ENCODE assay signal across 13 mouse cellular contexts in the genomic region with DNA sequence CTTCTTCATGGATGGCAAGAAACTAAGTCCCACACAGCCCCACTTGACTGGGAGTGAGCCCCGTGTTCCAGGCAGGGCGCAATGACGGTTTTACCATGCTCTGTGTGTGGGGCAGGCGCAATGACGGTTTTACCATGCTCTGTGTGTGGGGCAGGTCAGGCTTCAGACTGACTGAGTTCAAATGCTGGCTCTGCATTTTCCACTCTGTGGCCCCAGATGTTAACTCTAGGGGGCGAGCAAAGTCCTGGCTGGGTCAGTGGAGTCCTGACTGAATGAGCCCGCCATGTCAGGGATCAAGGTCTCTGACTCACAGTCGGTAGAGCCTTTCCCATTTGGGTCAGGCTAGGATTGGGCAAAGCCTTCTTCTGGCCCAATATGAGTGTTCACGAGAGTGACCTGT. TPM values are rescaled to one million over a fixed set of nuclear protein-coding genes. Genes with fewer than 3 reads are reported as not detected.
DNase-seq lines count a peak whose midpoint lies in the region; ATAC-seq and TF ChIP-seq lines count a peak whose summit lies in the region.
"Had no signal": no experiment of that assay in that cellular context is flagged by ENCODE, and none has a peak within 500 bp of the region (broad histone marks: within the 10 kb centered on the region; RNA-seq: fewer than 3 reads in every experiment).

No protein-coding gene starts in this region.

- peak; percentile 58 for TF ChIP-seq CTCF in heart, adult 2 months (IDR thresholded peaks at IDR 0.05)
- 0 out of 2 replicates have a peak, but pooled peaks have one; percentile 15 for TF ChIP-seq CTCF in lung, embryonic 14.5 days (IDR thresholded peaks at IDR 0.05; ENCODE audit: low read depth)

- peaks cover 12% of the 10 kb centered on the region for H3K36me3 ChIP-seq in heart, adult 2 months (ENCODE audit: control insufficient read depth, insufficient read depth, low read length)
- H3K36me3 ChIP-seq in heart, embryonic 12.5 days, result peaks cover 29% of the 10 kb centered on the region; the same call in 1 of the 2 replicates
- no peaks in the 10 kb centered on the region for H3K36me3 ChIP-seq in lung, embryonic 14.5 days (ENCODE audit: insufficient read depth)
- no peaks in the 10 kb centered on the region for H3K36me3 ChIP-seq in ES-E14 (ENCODE audit: control insufficient read depth, insufficient read depth, low read length, poor library complexity, severe bottlenecking)
- H3K36me3 ChIP-seq in forebrain, embryonic 11.5 days (ENCODE audit: control insufficient read depth, insufficient read depth, low read length), result no peaks in the 10 kb centered on the region
- H3K36me3 ChIP-seq: limb, embryonic 10.5 days; midbrain, embryonic 15.5 days had no signal

- no peaks in the 10 kb centered on the region for H3K27me3 ChIP-seq in heart, adult 2 months (ENCODE audit: control insufficient read depth, insufficient read depth, low read length)
- H3K27me3 ChIP-seq in heart, embryonic 12.5 days (replicated peaks), result no peaks in the 10 kb centered on the region
- H3K27me3 ChIP-seq in lung, embryonic 14.5 days (ENCODE audit: insufficient read depth, low read length), result no peaks in the 10 kb centered on the region
- H3K27me3 ChIP-seq in forebrain, embryonic 11.5 days (ENCODE audit: control insufficient read depth, insufficient read depth, low read length), result no peaks in the 10 kb centered on the region
- H3K27me3 ChIP-seq: midbrain, embryonic 15.5 days had no signal

- TF ChIP-seq EP300 in heart, adult 2 months (IDR thresholded peaks at IDR 0.05; ENCODE audit: insufficient read depth, low read depth, low read length), result no peak

- no peak overlapping the region for H3K4me2 ChIP-seq in heart, embryonic 12.5 days
- no peak overlapping the region for H3K4me2 ChIP-seq in lung, embryonic 14.5 days
- H3K4me2 ChIP-seq in forebrain, embryonic 11.5 days (ENCODE audit: low read depth, low read length, severe bottlenecking), result no peak overlapping the region
- H3K4me2 ChIP-seq: midbrain, embryonic 15.5 days had no signal

- DNase-seq in heart, adult 2 months, result no peak
- DNase-seq in lung, embryonic 14.5 days, result no peak
- DNase-seq in lung, postnatal 25 days (ENCODE audit: low spot score), result no peak
- no peak for DNase-seq in ES-E14 (ENCODE audit: low read depth, low spot score)
- no peak for DNase-seq in forebrain, embryonic 11.5 days (ENCODE audit: low spot score)
- no peak for DNase-seq in frontal cortex, postnatal 14 days (ENCODE audit: low spot score in 2 of 2)
- DNase-seq: cerebellum, adult 9-11 months; kidney, adult 2 months; lung, postnatal 10 days had no signal

- peaks cover 5% of the 10 kb centered on the region for H3K79me2 ChIP-seq in heart, adult 2 months (replicated peaks; ENCODE audit: control insufficient read depth, insufficient read depth, low read length)

- in situ Hi-C loops in ES-E14 (cut with MboI; ENCODE audit: low sequenced_read_pairs in 2 of 2, unreplicated experiment in 2 of 2), result no loop called here

- intact Hi-C loops in heart, adult 2 months (cut with DNase I), result no loop called here

- H3K4me1 ChIP-seq in heart, adult 2 months (ENCODE audit: control insufficient read depth, insufficient read depth, low read length), result peaks cover 37% of the 10 kb centered on the region
- H3K4me1 ChIP-seq in heart, embryonic 12.5 days (replicated peaks), result peaks cover 93% of the 10 kb centered on the region
- no peaks in the 10 kb centered on the region; the same call in 1 of the 2 replicates for H3K4me1 ChIP-seq in lung, embryonic 14.5 days (ENCODE audit: insufficient read depth)
- H3K4me1 ChIP-seq in ES-E14 (ENCODE audit: control insufficient read depth in 2 of 2, insufficient read depth in 2 of 2, low read length in 2 of 2, poor library complexity in 1 of 2), result no peaks in the 10 kb centered on the region; a peak in 1 of 4 replicates
- H3K4me1 ChIP-seq in forebrain, embryonic 11.5 days (replicated peaks; ENCODE audit: control insufficient read depth, insufficient read depth, low read length), result no peaks in the 10 kb centered on the region
- H3K4me1 ChIP-seq: midbrain, embryonic 15.5 days had no signal

- no peak overlapping the region for H3K4me3 ChIP-seq in heart, adult 2 months
- H3K4me3 ChIP-seq in heart, embryonic 12.5 days, result no peak overlapping the region
- H3K4me3 ChIP-seq in lung, embryonic 14.5 days (ENCODE audit: low read depth, low read length), result no peak overlapping the region
- H3K4me3 ChIP-seq in ES-E14 (ENCODE audit: insufficient read depth in 1 of 2, low read depth in 1 of 2, low read length in 2 of 2, poor library complexity in 1 of 2, severe bottlenecking in 1 of 2), result no peak overlapping the region
- no peak overlapping the region for H3K4me3 ChIP-seq in forebrain, embryonic 11.5 days (ENCODE audit: low read depth, low read length)
- H3K4me3 ChIP-seq: limb, embryonic 10.5 days; midbrain, embryonic 15.5 days had no signal

- no peak overlapping the region for H3K9ac ChIP-seq in heart, adult 2 months (ENCODE audit: low read depth, low read length)
- H3K9ac ChIP-seq in heart, embryonic 12.5 days, result no peak overlapping the region
- H3K9ac ChIP-seq in lung, embryonic 14.5 days, result no peak overlapping the region
- no peak overlapping the region for H3K9ac ChIP-seq in ES-E14 (ENCODE audit: insufficient read depth, low read depth, low read length, poor library complexity, severe bottlenecking)
- no peak overlapping the region for H3K9ac ChIP-seq in forebrain, embryonic 11.5 days (ENCODE audit: low read length)
- H3K9ac ChIP-seq: midbrain, embryonic 15.5 days had no signal

- WGBS in heart, adult 2 months, result 51% methylated on average over 9 of the region's 9 CpGs
- 74% methylated on average over 9 of the region's 9 CpGs for WGBS in heart, embryonic 12.5 days
- WGBS in lung, embryonic 14.5 days, result 81% methylated on average over 9 of the region's 9 CpGs
- WGBS in forebrain, embryonic 11.5 days, result 77% methylated on average over 9 of the region's 9 CpGs

- no peaks in the 10 kb centered on the region for H3K9me3 ChIP-seq in heart, embryonic 12.5 days (replicated peaks)
- H3K9me3 ChIP-seq in lung, embryonic 14.5 days (ENCODE audit: low read depth, low read length), result no peaks in the 10 kb centered on the region
- H3K9me3 ChIP-seq in ES-E14 (ENCODE audit: control insufficient read depth, insufficient read depth, low read depth, low read length), result no peaks in the 10 kb centered on the region
- no peaks in the 10 kb centered on the region for H3K9me3 ChIP-seq in forebrain, embryonic 11.5 days (ENCODE audit: control insufficient read depth, low read length)
- H3K9me3 ChIP-seq: limb, embryonic 10.5 days; midbrain, embryonic 15.5 days had no signal

- ATAC-seq in heart, embryonic 12.5 days (ENCODE audit: insufficient number of reproducible peaks, low FRiP score), result no peak
- ATAC-seq in lung, embryonic 14.5 days (ENCODE audit: insufficient read depth), result no peak
- 0 out of 2 replicates have a peak, but pooled peaks have one; percentile 29 for ATAC-seq in megakaryocyte-erythroid progenitor cell, adult 5-6 weeks (replicated peaks; ENCODE audit: low FRiP score, low TSS enrichment, poor library complexity, severe bottlenecking)
- ATAC-seq in forebrain, embryonic 11.5 days (replicated peaks; ENCODE audit: low FRiP score), result no peak
- ATAC-seq: midbrain, embryonic 15.5 days had no signal

- no peak for TF ChIP-seq POLR2A in heart, adult 2 months (IDR thresholded peaks at IDR 0.05; ENCODE audit: insufficient read depth, low read depth, low read length)

- no peak overlapping the region; the same call in 1 of the 2 replicates for H3K27ac ChIP-seq in heart, adult 2 months
- no peak overlapping the region; the same call in 1 of the 2 replicates for H3K27ac ChIP-seq in heart, embryonic 12.5 days (ENCODE audit: poor library complexity, severe bottlenecking)
- no peak overlapping the region for H3K27ac ChIP-seq in lung, embryonic 14.5 days (ENCODE audit: low read depth)
- H3K27ac ChIP-seq in ES-E14 (ENCODE audit: insufficient read depth, low read depth, low read length, poor library complexity, severe bottlenecking), result no peak overlapping the region
- no peak overlapping the region for H3K27ac ChIP-seq in forebrain, embryonic 11.5 days (ENCODE audit: low read depth, low read length)
- H3K27ac ChIP-seq: limb, embryonic 10.5 days; midbrain, embryonic 15.5 days had no signal

TF ChIP-seq in ES-E14, 5 proteins besides CTCF, POLR2A, EP300 and RAD21:
- TF ChIP-seq CHD2 (IDR thresholded peaks at IDR 0.05; ENCODE audit: low read depth, low read length), result no peak
- TF ChIP-seq ZNF384 (IDR thresholded peaks at IDR 0.05; ENCODE audit: low read depth, low read length), result no peak
- peak; percentile 89 for TF ChIP-seq MAFK (IDR thresholded peaks at IDR 0.05; ENCODE audit: insufficient read depth, low read depth, low read length)
- TF ChIP-seq HCFC1 (IDR thresholded peaks at IDR 0.05; ENCODE audit: borderline replicate concordance, insufficient read depth, low read length), result no peak
- no peak for TF ChIP-seq ZC3H11A (IDR thresholded peaks at IDR 0.05; ENCODE audit: borderline replicate concordance, low read depth, low read length)

RNA-seq across cellular contexts. Expression of a gene that starts 37.2 kb away (rescaled TPM):
- total RNA-seq in heart, adult 2 months (2021), result 10 to 100 TPM; 68.7 to 81.5 TPM
- polyA plus RNA-seq in heart, adult 2 months (2012; rRNA removed), result 57.2 and 86.2 TPM in 2 replicates
- 113 and 122 TPM in 2 replicates for polyA plus RNA-seq in heart, embryonic 12.5 days (2016; fragmentation: Nextera tagmentation; extraction: Ambion mirVana)
- polyA plus RNA-seq in lung, embryonic 14.5 days (2014; fragmentation: Nextera tagmentation; extraction: Ambion mirVana), result 22.9 and 25.2 TPM in 2 replicates
- total RNA-seq in ES-E14 (2012; rRNA removed), result 1.5 and 5.4 TPM in 2 replicates
- total RNA-seq in megakaryocyte-erythroid progenitor cell, adult 5-6 weeks (2014; fragmentation: Nextera tagmentation), result 9.9 and 19.4 TPM in 2 replicates
- total RNA-seq in megakaryocyte-erythroid progenitor cell, adult 5-6 weeks (2017), result 11.1 TPM in 2 replicates
- polyA plus RNA-seq in forebrain, embryonic 11.5 days (2014; fragmentation: Nextera tagmentation; extraction: Ambion mirVana), result 6.4 and 7.2 TPM in 2 replicates

RNA-seq across cellular contexts. Expression of a gene that starts 38.0 kb away (rescaled TPM):
- total RNA-seq in heart, adult 2 months (2021), result 10 to 100 TPM; 15.1 to 19.7 TPM
- polyA plus RNA-seq in heart, adult 2 months (2012; rRNA removed), result 18.3 and 25.6 TPM in 2 replicates
- polyA plus RNA-seq in heart, embryonic 12.5 days (2016; fragmentation: Nextera tagmentation; extraction: Ambion mirVana), result 126 and 135 TPM in 2 replicates
- 208 and 220 TPM in 2 replicates for polyA plus RNA-seq in lung, embryonic 14.5 days (2014; fragmentation: Nextera tagmentation; extraction: Ambion mirVana)
- 52.0 and 60.1 TPM in 2 replicates for total RNA-seq in ES-E14 (2012; rRNA removed)
- total RNA-seq in megakaryocyte-erythroid progenitor cell, adult 5-6 weeks (2014; fragmentation: Nextera tagmentation), result 0.77 and 3.5 TPM in 2 replicates
- 1.2 and 3.5 TPM in 2 replicates for total RNA-seq in megakaryocyte-erythroid progenitor cell, adult 5-6 weeks (2017)
- 128 and 141 TPM in 2 replicates for polyA plus RNA-seq in forebrain, embryonic 11.5 days (2014; fragmentation: Nextera tagmentation; extraction: Ambion mirVana)
